Mouse (Mus musculus) midbrain, embryonic 14.5 days (tissue): ENCODE results near the gene Adgrf2. TPM values are rescaled to one million over a fixed set of nuclear protein-coding genes. Genes with fewer than 3 reads are reported as not detected.
A peak's percentile ranks its signal among the peaks of the same experiment; 100 is the strongest.

Experiments used
- ATAC-seq: fragments of 200-750 bp; cut with Nextera tagmentation; 2 replicates; pipeline ENCODE4 v1.8.0; 2017; ENCODE audit warnings: moderate number of reproducible peaks, moderate library complexity; ENCODE audit not compliant: low FRiP score, low TSS enrichment
- DNase-seq: peaks from one replicate; pipeline ENCODE4 v3.0.0-alpha.2; 2015
- H3K27ac ChIP-seq: fragments of 300-500 bp; sonication (generic); replicated peaks from 2 replicates; pipeline ENCODE4 v1.5.1; 2014; ENCODE audit warnings: mild to moderate bottlenecking, low read depth, low read length, moderate library complexity
- H3K27me3 ChIP-seq: fragments of 300-500 bp; sonication (generic); 2 replicates; pipeline ENCODE4 v1.6.1; 2014; ENCODE audit warnings: low read length, control low read depth, mixed read lengths; ENCODE audit not compliant: control insufficient read depth, insufficient read depth
- H3K36me3 ChIP-seq: fragments of 300-500 bp; sonication (generic); 2 replicates; pipeline ENCODE4 v1.6.1; 2014; ENCODE audit warnings: low read length, control low read depth; ENCODE audit not compliant: control insufficient read depth, insufficient read depth
- H3K4me1 ChIP-seq: fragments of 300-500 bp; sonication (generic); 2 replicates; pipeline ENCODE4 v1.6.1; 2014; ENCODE audit warnings: mild to moderate bottlenecking, antibody characterized with exemption, low read length, control low read depth; ENCODE audit not compliant: control insufficient read depth, insufficient read depth
- H3K4me2 ChIP-seq: fragments of 300-500 bp; sonication (generic); 2 replicates; pipeline ENCODE4 v1.6.1; 2014; ENCODE audit warnings: mild to moderate bottlenecking, low read length, moderate library complexity
- H3K4me3 ChIP-seq: fragments of 300-500 bp; sonication (generic); replicated peaks from 2 replicates; pipeline ENCODE4 v1.5.1; 2014; ENCODE audit warnings: low read depth, low read length
- H3K9ac ChIP-seq: fragments of 300-500 bp; sonication (generic); replicated peaks from 2 replicates; pipeline ENCODE4 v1.6.1; 2014; ENCODE audit warnings: mild to moderate bottlenecking, low read length, moderate library complexity
- H3K9me3 ChIP-seq: fragments of 300-500 bp; sonication (generic); 2 replicates; pipeline ENCODE4 v1.6.1; 2016; ENCODE audit warnings: low read length, control low read depth, mixed read lengths; ENCODE audit not compliant: control insufficient read depth
- WGBS: fragments of 180-500 bp; shearing (Covaris S2); extraction: QIAGEN DNeasy Blood & Tissue Kit; methylation state at CpG from one replicate; pipeline ENCODE4 v1.1.7; 2014; 5-methylcytosine and 5-hydroxymethylcytosine counted together
- polyA plus RNA-seq: library from polyadenylated mRNA; unstranded; fragments of >200 nt; fragmentation: Nextera tagmentation; extraction: Ambion mirVana; gene quantifications from 2 replicates; pipeline ENCODE4 v1.2.1, GENCODE M21; 2014

Adgrf2 gene
- 0.11 and 0.16 TPM in 2 replicates for polyA plus RNA-seq

DNA sequence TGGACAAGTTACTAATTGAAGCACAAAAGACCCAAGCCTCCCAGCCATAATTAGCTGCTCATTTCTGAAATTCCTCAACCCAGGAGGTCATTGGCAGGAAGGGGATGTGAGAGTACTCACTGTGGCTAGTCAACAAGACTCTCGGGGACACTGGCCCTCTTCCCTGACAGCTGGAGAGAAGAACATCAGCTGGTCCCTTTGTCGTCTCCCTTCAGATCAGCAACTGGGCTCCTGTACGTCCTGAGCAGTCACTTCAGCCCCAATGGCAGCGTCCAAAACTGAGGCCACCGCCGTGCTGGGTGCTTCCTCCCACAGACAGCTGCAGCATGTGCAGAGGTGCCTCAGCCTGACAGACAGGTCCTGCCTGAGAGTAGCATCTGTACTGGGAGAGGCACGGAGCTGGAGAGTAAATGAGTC is at the start of gene Adgrf2:
TSS of gene Adgrf2 (minus strand) at position 379 of the 417 bp plus-strand sequence.
- Histone ChIP-seq H3K9me3 (no peaks in the 10 kb centered on the region), H3K9ac (no peak within 1 kb of the TSS), H3K27me3 (no peaks in the 10 kb centered on the region), H3K4me3 (no peak within 1 kb of the TSS), H3K4me1 (no peaks in the 10 kb centered on the region), H3K27ac (no peak within 1 kb of the TSS), H3K36me3 (no peaks in the 10 kb centered on the region), H3K4me2 (no peak within 1 kb of the TSS)
- no peak for ATAC-seq
- WGBS: 36% methylated on average over 7 of the region's 7 CpGs
- DNase-seq: no peak

DNA sequence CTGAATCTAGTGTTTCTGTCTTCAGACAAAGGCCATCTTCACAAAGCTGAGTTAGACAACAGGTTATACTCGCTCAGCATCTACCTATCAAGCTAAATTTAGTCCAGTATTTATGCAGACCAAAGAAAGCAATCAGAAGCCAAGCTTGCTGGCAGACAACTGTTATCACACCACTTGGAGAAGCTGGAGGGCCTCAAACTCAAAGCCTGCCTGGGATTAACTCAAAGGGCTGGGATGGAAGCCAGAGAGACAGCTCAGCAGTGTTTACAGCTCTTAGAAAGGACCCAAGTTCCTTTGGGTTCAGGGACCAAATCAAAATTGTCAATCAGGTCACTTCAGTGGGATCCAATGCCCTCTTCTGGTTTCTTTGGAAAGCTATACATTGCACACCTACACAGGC is 48.8 kb upstream of the Adgrf2 start:
- no peak overlapping the region for H3K27ac ChIP-seq
- H3K4me1 ChIP-seq: no peaks in the 10 kb centered on the region
- DNase-seq (peak; percentile 9), ATAC-seq (no peak)
- 88% methylated on average over 1 of the region's 1 CpGs for WGBS
- H3K27me3 ChIP-seq: no peaks in the 10 kb centered on the region
- H3K4me3 ChIP-seq: no peak overlapping the region
- H3K9ac ChIP-seq: no peak overlapping the region
- H3K4me2 ChIP-seq: no peak overlapping the region
- 0 out of 2 replicates have a peak, but pooled peaks cover 3% of the 10 kb centered on the region for H3K36me3 ChIP-seq
- no peaks in the 10 kb centered on the region for H3K9me3 ChIP-seq

DNA sequence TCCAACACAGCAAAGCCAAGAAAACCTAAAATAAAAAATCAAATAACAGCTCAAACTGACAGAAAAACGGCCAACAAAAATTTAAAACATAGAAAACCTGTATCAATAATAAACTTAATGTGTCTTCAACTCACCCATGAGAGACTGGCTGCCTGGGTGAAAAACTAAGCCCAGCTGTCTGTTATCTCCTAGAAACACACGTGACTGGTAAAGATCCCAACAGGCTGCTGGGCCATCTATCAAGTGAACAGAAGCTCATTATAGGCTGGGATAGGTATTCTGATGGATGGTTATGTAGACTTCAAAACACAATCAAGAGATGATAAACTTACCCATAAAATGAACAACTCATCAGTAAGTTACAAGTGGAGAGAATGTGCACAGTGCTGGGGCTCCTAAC is 47.7 kb upstream of the Adgrf2 start:
- 82% methylated on average over 2 of the region's 2 CpGs for WGBS
- DNase-seq: no peak
- H3K36me3 ChIP-seq: 0 out of 2 replicates have a peak, but pooled peaks cover 3% of the 10 kb centered on the region
- H3K4me3 ChIP-seq: no peak overlapping the region
- H3K9me3 ChIP-seq: no peaks in the 10 kb centered on the region
- no peak overlapping the region for H3K27ac ChIP-seq
- no peaks in the 10 kb centered on the region for H3K4me1 ChIP-seq
- H3K4me2 ChIP-seq: no peak overlapping the region
- ATAC-seq: no peak
- H3K27me3 ChIP-seq: no peaks in the 10 kb centered on the region
- H3K9ac ChIP-seq: no peak overlapping the region

DNA sequence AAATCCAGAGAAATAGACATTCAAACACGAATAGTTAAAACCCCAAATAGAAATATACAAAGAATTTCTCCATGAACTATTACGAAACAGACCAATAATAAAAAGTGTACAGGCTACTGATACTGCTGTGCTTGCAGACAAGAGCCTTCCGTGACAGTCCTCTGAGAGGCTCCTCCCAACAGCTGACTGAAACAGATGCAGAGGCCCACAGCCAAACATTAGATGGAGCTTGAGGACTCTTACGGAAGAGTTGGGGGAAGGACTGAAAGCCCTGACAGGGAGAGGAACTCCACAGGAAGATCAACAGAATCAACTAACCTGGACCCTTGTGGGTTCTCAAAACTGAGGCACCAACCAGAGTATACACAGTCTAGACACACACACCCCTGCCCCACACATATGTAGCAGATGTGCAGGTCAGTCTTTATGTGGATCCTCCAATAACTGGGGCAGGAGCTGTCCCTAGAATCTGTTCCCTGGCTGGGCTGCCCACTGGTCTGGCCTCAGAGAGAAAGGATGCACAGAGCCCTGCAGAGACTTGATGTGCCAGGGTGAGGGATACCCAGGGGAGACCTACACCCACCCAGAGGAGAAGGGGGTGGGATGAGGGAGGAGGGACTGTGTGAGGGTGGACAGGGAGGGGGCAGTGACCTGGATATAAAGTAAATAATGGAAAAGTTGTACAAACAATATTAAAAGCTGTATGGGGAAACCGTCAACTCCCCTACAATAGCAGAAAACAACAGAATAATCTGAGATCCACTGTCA is 46.9 kb upstream of the Adgrf2 start:
- H3K4me3 ChIP-seq: no peak overlapping the region
- no peak overlapping the region for H3K27ac ChIP-seq
- no peaks in the 10 kb centered on the region for H3K9me3 ChIP-seq
- ATAC-seq (no peak), DNase-seq (no peak)
- WGBS: 92% methylated on average over 5 of the region's 5 CpGs
- no peaks in the 10 kb centered on the region for H3K27me3 ChIP-seq
- H3K36me3 ChIP-seq: 0 out of 2 replicates have a peak, but pooled peaks cover 3% of the 10 kb centered on the region
- no peaks in the 10 kb centered on the region for H3K4me1 ChIP-seq
- H3K4me2 ChIP-seq: no peak overlapping the region
- H3K9ac ChIP-seq: no peak overlapping the region

DNA sequence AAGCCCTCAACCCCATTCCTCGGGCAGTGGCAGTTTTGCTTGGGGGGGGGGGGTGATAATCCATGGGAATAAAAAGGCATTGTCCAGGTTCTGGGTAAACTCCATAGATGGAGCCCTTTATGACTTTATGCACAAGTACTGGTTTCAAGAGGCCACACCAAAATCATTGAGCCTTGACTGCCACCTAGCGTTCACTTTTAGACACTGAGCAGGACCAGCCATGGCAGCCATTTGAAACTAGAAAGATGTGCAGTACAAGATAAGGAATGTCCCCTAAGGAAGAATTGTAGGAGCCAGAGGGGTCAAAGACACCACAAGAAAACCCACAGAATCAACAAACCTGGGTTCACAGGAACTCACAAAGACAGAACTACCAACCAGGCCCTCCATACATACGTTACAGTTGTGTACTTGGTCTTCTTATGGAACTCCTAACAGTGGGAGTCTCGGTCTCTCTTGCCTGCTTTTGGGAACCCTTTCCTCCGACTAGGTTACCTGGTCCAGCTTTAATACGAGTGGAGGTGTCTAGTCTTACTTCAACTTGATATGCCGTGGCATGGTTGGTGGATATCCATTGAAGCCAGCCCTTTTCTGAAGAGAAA is 40.3 kb upstream of the Adgrf2 start:
- Histone ChIP-seq H3K36me3 (no peaks in the 10 kb centered on the region), H3K4me3 (no peak overlapping the region), H3K27ac (no peak overlapping the region), H3K4me2 (no peak overlapping the region), H3K9me3 (no peaks in the 10 kb centered on the region), H3K27me3 (no peaks in the 10 kb centered on the region), H3K9ac (no peak overlapping the region), H3K4me1 (no peaks in the 10 kb centered on the region)
- DNase-seq: peak; percentile 88
- ATAC-seq: peak; percentile 66; the same call in 1 of the 2 replicates
- 56% methylated on average over 7 of the region's 7 CpGs for WGBS

DNA sequence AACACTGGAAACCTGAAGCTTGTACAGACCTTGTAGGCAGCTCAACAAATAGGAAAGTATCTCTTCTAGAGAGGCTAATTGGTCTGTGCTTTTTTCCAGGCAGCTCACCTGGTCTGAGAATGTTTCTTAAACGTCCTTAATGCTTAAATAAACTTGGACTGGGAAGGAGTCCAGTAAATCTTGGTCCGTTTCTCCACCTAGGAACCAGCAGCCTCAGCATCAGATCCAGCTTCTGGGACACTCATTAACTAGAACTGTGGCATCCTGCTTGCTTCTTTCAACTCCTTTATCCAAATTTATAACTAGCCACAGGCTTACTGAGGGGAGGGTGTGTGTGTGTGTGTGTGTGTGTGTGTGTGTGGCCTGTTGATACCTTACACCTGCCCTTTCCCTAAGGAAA is 11.8 kb upstream of the Adgrf2 start:
- H3K4me1 ChIP-seq: no peaks in the 10 kb centered on the region
- no peaks in the 10 kb centered on the region for H3K9me3 ChIP-seq
- no peak overlapping the region for H3K27ac ChIP-seq
- no peaks in the 10 kb centered on the region for H3K36me3 ChIP-seq
- no peaks in the 10 kb centered on the region for H3K27me3 ChIP-seq
- H3K9ac ChIP-seq: no peak overlapping the region
- WGBS: 69% methylated on average over 2 of the region's 2 CpGs
- H3K4me2 ChIP-seq: no peak overlapping the region
- no peak overlapping the region for H3K4me3 ChIP-seq
- no peak for ATAC-seq
- no peak for DNase-seq

DNA sequence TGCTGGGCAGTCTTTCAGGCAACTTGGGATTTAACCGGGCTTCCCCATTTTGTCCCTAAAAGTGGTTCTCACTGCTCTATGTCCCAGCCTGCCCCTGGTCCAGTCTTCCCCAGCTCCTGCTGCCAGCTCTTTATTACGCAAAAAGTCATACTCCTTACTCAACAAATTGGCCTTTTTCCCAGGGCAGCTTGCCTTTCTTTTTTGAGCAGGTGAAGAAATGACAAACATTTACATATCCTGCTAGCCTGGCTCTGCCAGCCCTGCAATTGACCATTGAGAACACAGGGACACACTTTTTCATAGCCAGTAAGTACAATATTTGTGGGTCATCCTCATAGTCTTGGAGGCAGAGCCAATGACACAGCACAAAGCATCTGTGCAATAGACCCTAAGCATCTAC is 10.2 kb upstream of the Adgrf2 start:
- no peaks in the 10 kb centered on the region for H3K27me3 ChIP-seq
- no peak overlapping the region for H3K9ac ChIP-seq
- ATAC-seq (no peak), DNase-seq (no peak)
- WGBS: 89% methylated on average over 2 of the region's 2 CpGs
- H3K36me3 ChIP-seq: no peaks in the 10 kb centered on the region
- H3K4me1 ChIP-seq: no peaks in the 10 kb centered on the region
- H3K4me2 ChIP-seq: no peak overlapping the region
- H3K27ac ChIP-seq: no peak overlapping the region
- H3K9me3 ChIP-seq: no peaks in the 10 kb centered on the region
- no peak overlapping the region for H3K4me3 ChIP-seq

DNA sequence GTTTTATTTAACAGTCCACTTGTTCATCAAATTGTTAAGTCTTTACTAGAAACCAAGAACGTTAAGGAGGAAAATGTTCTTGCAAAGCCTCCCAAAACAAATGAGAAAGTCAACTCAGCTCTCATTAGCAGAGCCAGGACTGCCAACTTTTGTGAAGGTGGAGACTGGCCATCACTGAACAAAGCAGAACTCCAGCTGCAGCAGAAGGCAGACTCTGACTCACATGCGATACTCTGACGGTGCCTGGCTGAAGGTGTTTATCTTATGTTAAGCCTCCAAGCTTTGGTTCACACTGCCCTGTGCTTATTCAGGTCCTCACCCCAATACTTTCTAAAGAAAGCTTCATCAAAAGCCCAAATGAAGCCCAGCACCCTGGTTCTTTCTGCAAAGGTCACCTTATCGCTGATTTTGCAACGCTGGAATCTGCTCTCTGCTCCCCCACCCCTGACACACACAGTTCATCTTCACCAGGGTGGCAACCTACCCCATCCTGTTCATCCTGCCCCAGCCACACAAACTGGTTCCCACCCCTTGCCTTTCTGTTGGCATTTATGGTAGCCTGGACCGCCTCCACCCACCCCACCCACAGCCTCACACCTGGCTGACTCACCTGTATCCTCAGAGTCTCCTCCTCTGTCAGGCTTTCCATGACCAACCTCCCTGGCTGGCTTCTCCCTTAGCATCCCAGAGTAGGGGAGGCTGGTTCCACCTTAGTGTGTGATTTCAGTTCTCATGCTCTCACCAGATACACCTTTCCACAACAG is 3.9 kb upstream of the Adgrf2 start:
- DNase-seq: no peak
- no peak for ATAC-seq
- no peak overlapping the region for H3K4me2 ChIP-seq
- H3K27ac ChIP-seq: no peak overlapping the region
- no peaks in the 10 kb centered on the region for H3K4me1 ChIP-seq
- no peak overlapping the region for H3K9ac ChIP-seq
- H3K36me3 ChIP-seq: no peaks in the 10 kb centered on the region
- WGBS: 94% methylated on average over 6 of the region's 6 CpGs
- no peaks in the 10 kb centered on the region for H3K27me3 ChIP-seq
- no peaks in the 10 kb centered on the region for H3K9me3 ChIP-seq
- H3K4me3 ChIP-seq: no peak overlapping the region
